Mouse (Mus musculus): ENCODE results near the gene Gm45785. TPM values are rescaled to one million over a fixed set of nuclear protein-coding genes. Genes with fewer than 3 reads are reported as not detected.

Gm45785 gene
- total RNA-seq, 1 experiment = 0.89 TPM

DNA sequence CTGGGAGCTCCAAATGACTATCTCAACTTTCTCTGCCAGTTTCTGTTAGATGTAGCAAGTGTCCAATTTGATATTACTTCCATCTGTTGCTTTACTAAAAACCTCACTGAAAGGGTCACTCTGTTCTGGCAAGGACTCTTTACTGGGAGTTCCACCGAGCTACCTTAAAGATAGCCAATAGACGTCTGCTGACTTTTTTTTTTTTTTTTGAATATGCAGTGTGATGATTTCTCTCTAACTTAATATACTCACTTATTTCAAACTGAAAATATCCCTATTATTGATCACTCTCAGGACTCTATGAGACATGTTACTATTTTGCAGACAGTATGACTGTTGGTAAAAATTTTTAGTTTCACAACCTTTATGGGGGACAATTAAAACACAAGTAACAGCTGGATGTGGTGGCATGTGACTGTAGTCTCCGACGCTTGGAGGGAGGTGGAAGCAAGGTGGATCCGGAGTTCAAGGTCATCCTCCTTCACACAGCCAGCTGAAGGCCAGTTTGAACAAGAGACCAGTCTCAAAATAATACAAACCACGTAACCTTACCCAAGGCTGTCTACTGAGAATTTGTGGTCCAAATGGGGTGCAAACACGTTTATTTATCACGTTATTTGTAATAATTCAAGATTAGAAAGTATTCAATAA is 24.9 kb upstream of the Gm45785 start:
- no peak overlapping the region; the same call in 1 of the 2 replicates for H3K27ac ChIP-seq (ENCODE audit: insufficient read depth, low read depth, low read length, poor library complexity, severe bottlenecking)

DNA sequence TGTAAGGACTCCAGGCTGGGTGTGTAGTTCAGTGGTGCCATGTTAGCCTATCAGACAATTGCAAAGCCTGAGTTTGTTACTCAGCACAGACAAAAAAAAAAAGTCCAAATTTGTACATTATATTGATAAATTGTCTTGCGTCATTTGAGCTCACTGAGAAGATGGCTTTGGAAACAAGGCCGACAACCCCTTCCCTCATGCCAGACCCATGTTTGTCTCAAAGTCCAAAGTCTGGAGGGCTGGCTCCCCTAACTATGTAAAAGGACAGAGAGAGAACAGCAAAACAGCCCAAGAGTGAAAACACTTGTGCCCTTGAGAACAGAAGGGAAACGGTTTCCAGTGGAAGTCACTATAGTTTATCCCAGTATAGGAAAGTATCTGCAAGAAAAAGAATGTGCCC is 24.3 kb upstream of the Gm45785 start:
- TF ChIP-seq CHD2 (IDR thresholded peaks at IDR 0.05; ENCODE audit: low read depth, low read length) (no peak), MAFK (IDR thresholded peaks at IDR 0.05; ENCODE audit: insufficient read depth, low read depth, low read length) (no peak), ZNF384 (IDR thresholded peaks at IDR 0.05; ENCODE audit: low read depth, low read length) (no peak), HCFC1 (IDR thresholded peaks at IDR 0.05; ENCODE audit: borderline replicate concordance, insufficient read depth, low read length) (no peak), ZC3H11A (IDR thresholded peaks at IDR 0.05; ENCODE audit: borderline replicate concordance, low read depth, low read length) (no peak)
- H3K9ac ChIP-seq (ENCODE audit: insufficient read depth, low read depth, low read length, poor library complexity, severe bottlenecking) = no peak overlapping the region
- no peak for DNase-seq (ENCODE audit: low read depth, low spot score)
- 0 out of 4 replicates have a peak, but pooled peaks cover 0 to 3% of the 10 kb centered on the region in 2 experiments for H3K4me1 ChIP-seq (ENCODE audit: control insufficient read depth in 2 of 2, insufficient read depth in 2 of 2, low read length in 2 of 2, poor library complexity in 1 of 2)
- peaks cover 21% of the 10 kb centered on the region for H3K36me3 ChIP-seq (ENCODE audit: control insufficient read depth, insufficient read depth, low read length, poor library complexity, severe bottlenecking)
- H3K27ac ChIP-seq (ENCODE audit: insufficient read depth, low read depth, low read length, poor library complexity, severe bottlenecking) = no peak overlapping the region
- H3K4me3 ChIP-seq (ENCODE audit: insufficient read depth in 1 of 2, low read depth in 1 of 2, low read length in 2 of 2, poor library complexity in 1 of 2, severe bottlenecking in 1 of 2) = no peak overlapping the region
- H3K9me3 ChIP-seq (ENCODE audit: control insufficient read depth, insufficient read depth, low read depth, low read length) = no peaks in the 10 kb centered on the region
- in situ Hi-C loops (cut with MboI; ENCODE audit: low sequenced_read_pairs in 2 of 2, unreplicated experiment in 2 of 2) = no loop called here

More for the DNA sequence above, 24.9 kb upstream of the Gm45785 start:
- TF ChIP-seq ZNF384 (IDR thresholded peaks at IDR 0.05; ENCODE audit: low read depth, low read length) = 0 out of 2 replicates have a peak, but pooled peaks have one; percentile 33
- TF ChIP-seq MAFK (IDR thresholded peaks at IDR 0.05; ENCODE audit: insufficient read depth, low read depth, low read length) = no peak
- H3K4me3 ChIP-seq (ENCODE audit: insufficient read depth in 1 of 2, low read depth in 1 of 2, low read length in 2 of 2, poor library complexity in 1 of 2, severe bottlenecking in 1 of 2) = peak overlapping the region; percentile 83 to 95
- peak overlapping the region; percentile 71 for H3K9ac ChIP-seq (ENCODE audit: insufficient read depth, low read depth, low read length, poor library complexity, severe bottlenecking)
- no peak for DNase-seq (ENCODE audit: low read depth, low spot score)
- H3K4me1 ChIP-seq (ENCODE audit: control insufficient read depth in 2 of 2, insufficient read depth in 2 of 2, low read length in 2 of 2, poor library complexity in 1 of 2) = 0 out of 4 replicates have a peak, but pooled peaks cover 0 to 3% of the 10 kb centered on the region in 2 experiments
- H3K9me3 ChIP-seq (ENCODE audit: control insufficient read depth, insufficient read depth, low read depth, low read length) = no peaks in the 10 kb centered on the region
- peaks cover 21% of the 10 kb centered on the region for H3K36me3 ChIP-seq (ENCODE audit: control insufficient read depth, insufficient read depth, low read length, poor library complexity, severe bottlenecking)
- in situ Hi-C loops (cut with MboI; ENCODE audit: low sequenced_read_pairs in 2 of 2, unreplicated experiment in 2 of 2) = no loop called here

DNA sequence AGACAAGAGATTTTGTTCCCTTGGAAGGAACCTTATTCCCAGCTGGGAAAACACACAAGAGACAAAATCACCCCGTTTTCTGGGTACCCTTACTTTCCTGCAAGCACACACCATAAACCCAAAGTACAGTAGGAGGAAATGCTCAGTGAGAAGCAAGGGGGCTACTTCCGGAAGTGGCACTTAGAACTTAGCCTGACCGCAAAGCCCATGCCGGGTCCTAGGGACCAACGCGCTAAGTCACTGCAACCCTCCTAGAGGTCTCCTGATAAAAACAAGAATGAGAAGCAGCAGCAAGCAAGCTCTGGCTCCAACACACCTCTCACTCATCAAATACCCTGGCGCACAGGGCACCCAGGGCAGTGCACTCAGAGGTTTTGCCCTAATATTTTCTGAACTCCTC is 23.2 kb upstream of the Gm45785 start:
- in situ Hi-C loops (cut with MboI; ENCODE audit: low sequenced_read_pairs in 2 of 2, unreplicated experiment in 2 of 2) = no loop called here

DNA sequence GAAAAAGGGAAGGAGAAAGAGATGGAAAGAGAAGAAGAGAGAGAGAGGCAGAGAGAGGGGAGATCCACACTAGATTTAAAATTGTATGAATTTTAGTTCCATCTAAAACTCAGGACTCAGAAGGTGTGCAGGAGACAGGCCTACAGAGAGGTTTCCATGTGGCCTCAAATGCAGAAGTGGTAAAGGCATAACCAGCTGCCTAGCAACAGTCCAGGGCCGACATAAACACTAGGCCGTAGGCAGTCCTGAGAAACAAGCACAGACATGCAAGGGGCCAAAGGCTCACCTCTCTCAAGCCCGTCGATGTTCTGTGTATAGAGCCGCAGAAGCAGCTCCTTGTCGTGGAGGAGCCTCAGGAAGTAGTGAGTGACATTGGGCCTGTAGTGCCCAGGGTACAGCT is 21.2 kb upstream of the Gm45785 start:
- no peak for DNase-seq (ENCODE audit: low read depth, low spot score)
- in situ Hi-C loops (cut with MboI; ENCODE audit: low sequenced_read_pairs in 2 of 2, unreplicated experiment in 2 of 2) = no loop called here
- no peaks in the 10 kb centered on the region for H3K4me1 ChIP-seq (ENCODE audit: control insufficient read depth in 2 of 2, insufficient read depth in 2 of 2, low read length in 2 of 2, poor library complexity in 1 of 2)

More for the DNA sequence above, 23.2 kb upstream of the Gm45785 start:
- H3K27ac ChIP-seq (ENCODE audit: insufficient read depth, low read depth, low read length, poor library complexity, severe bottlenecking) = no peak overlapping the region
- H3K4me1 ChIP-seq (ENCODE audit: control insufficient read depth in 2 of 2, insufficient read depth in 2 of 2, low read length in 2 of 2, poor library complexity in 1 of 2) = 0 out of 4 replicates have a peak, but pooled peaks cover 0 to 3% of the 10 kb centered on the region in 2 experiments
- H3K9ac ChIP-seq (ENCODE audit: insufficient read depth, low read depth, low read length, poor library complexity, severe bottlenecking) = no peak overlapping the region
- no peak for DNase-seq (ENCODE audit: low read depth, low spot score)
- H3K4me3 ChIP-seq (ENCODE audit: insufficient read depth in 1 of 2, low read depth in 1 of 2, low read length in 2 of 2, poor library complexity in 1 of 2, severe bottlenecking in 1 of 2) = no peak overlapping the region
- no peak for TF ChIP-seq CHD2 (IDR thresholded peaks at IDR 0.05; ENCODE audit: low read depth, low read length)
- no peak for TF ChIP-seq ZC3H11A (IDR thresholded peaks at IDR 0.05; ENCODE audit: borderline replicate concordance, low read depth, low read length)
- TF ChIP-seq HCFC1 (IDR thresholded peaks at IDR 0.05; ENCODE audit: borderline replicate concordance, insufficient read depth, low read length) = no peak
- TF ChIP-seq ZNF384 (IDR thresholded peaks at IDR 0.05; ENCODE audit: low read depth, low read length) = no peak
- no peak for TF ChIP-seq MAFK (IDR thresholded peaks at IDR 0.05; ENCODE audit: insufficient read depth, low read depth, low read length)
- no peaks in the 10 kb centered on the region for H3K9me3 ChIP-seq (ENCODE audit: control insufficient read depth, insufficient read depth, low read depth, low read length)
- peaks cover 28% of the 10 kb centered on the region for H3K36me3 ChIP-seq (ENCODE audit: control insufficient read depth, insufficient read depth, low read length, poor library complexity, severe bottlenecking)

More for the DNA sequence above, 21.2 kb upstream of the Gm45785 start:
- H3K27ac ChIP-seq (ENCODE audit: insufficient read depth, low read depth, low read length, poor library complexity, severe bottlenecking) = no peak overlapping the region
- H3K36me3 ChIP-seq (ENCODE audit: control insufficient read depth, insufficient read depth, low read length, poor library complexity, severe bottlenecking) = peaks cover 31% of the 10 kb centered on the region
- no peaks in the 10 kb centered on the region for H3K9me3 ChIP-seq (ENCODE audit: control insufficient read depth, insufficient read depth, low read depth, low read length)
- H3K9ac ChIP-seq (ENCODE audit: insufficient read depth, low read depth, low read length, poor library complexity, severe bottlenecking) = peak overlapping the region; percentile 34; the same call in 1 of the 2 replicates
- H3K4me3 ChIP-seq (ENCODE audit: insufficient read depth in 1 of 2, low read depth in 1 of 2, low read length in 2 of 2, poor library complexity in 1 of 2, severe bottlenecking in 1 of 2) = no peak overlapping the region
- TF ChIP-seq CHD2 (IDR thresholded peaks at IDR 0.05; ENCODE audit: low read depth, low read length) (no peak), ZNF384 (IDR thresholded peaks at IDR 0.05; ENCODE audit: low read depth, low read length) (no peak), ZC3H11A (IDR thresholded peaks at IDR 0.05; ENCODE audit: borderline replicate concordance, low read depth, low read length) (no peak), MAFK (IDR thresholded peaks at IDR 0.05; ENCODE audit: insufficient read depth, low read depth, low read length) (no peak), HCFC1 (IDR thresholded peaks at IDR 0.05; ENCODE audit: borderline replicate concordance, insufficient read depth, low read length) (no peak)

Data from ES-E14 (cell line).